Mouse (Mus musculus): ENCODE results near the gene Cpne2.

DNA sequence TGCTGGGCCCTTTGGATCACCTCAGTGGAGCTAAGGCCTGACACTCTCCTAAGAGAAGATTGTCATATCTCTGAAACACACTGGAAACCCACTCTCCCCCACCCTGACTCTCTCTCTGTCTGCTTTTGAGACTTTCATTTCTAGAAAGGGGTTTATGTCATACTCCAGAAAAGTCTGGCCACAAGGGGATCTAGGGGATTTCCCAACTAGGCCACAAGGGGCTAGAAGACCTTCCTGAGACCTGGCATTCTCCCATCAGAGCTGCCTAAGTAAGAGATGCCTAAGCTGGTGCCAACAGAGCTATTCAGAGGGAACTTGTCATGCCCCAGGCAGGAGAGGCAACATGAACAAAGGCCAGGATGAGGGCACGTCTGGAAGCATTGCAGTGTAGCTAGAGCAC lies 39.5 kb upstream of the Cpne2 start:
- TF ChIP-seq CTCF (IDR thresholded peaks at IDR 0.05; ENCODE audit: low read depth) = no peak
- no peak for TF ChIP-seq EP300 (IDR thresholded peaks at IDR 0.05; ENCODE audit: low read depth)

Measured in liver, embryonic 14.5 days (tissue).